Mouse (Mus musculus): Measurements from ENCODE around the gene Aldh3a2.

DNA sequence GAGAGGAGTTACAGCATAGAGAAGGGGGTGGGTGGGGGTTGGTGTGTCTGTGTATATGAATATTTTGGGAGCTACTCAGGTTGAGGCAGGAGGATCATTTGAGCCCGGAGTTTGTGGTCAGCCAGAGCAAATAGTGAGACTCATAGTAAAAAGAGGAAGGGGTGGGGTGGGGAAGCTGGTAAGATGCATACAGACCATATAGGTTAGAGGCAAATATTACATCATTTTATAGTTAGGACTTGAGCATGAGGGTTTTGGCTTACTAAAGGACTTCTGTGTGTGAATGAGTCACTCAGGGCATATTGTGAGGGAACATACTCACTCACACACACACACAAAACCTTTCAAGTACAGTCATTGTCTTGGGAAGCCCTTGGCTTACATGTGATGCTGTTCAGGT lies 90.9 kb downstream of the Aldh3a2 start:
- TF ChIP-seq POLR2A (IDR thresholded peaks at IDR 0.05; ENCODE audit: extremely low read depth, insufficient read depth, low read length) (no peak), CTCF (IDR thresholded peaks at IDR 0.05; ENCODE audit: low read depth, low read length) (no peak)
